Mouse (Mus musculus) ES-Bruce4 (cell line): ENCODE measurements around the gene Slc22a13.

Source experiments
- CTCF ChIP-seq: IDR thresholded peaks from one replicate; pipeline ENCODE4 v1.8.1; 2011; ENCODE audit warnings: low read depth, low read length
- EP300 ChIP-seq: IDR thresholded peaks from 2 replicates; pipeline ENCODE4 v1.6.1; 2011; ENCODE audit warnings: low read depth, low read length; ENCODE audit not compliant: insufficient read depth

GRCm38 (mm10) chr9:119156278-119157201 is 52.4 kb downstream of the Slc22a13 start, which contains the start of gene Acaa1b:
- TF ChIP-seq EP300 (no peak), CTCF (peak; percentile 65)
